Mouse (Mus musculus): ENCODE measurements at regions not wholly inside any gene's neighbourhood (a gene's known extent, or its start where the extent isn't known, plus 50 kb on each side); places are given as distances from the start of the nearest gene placed in this dataset.

DNA sequence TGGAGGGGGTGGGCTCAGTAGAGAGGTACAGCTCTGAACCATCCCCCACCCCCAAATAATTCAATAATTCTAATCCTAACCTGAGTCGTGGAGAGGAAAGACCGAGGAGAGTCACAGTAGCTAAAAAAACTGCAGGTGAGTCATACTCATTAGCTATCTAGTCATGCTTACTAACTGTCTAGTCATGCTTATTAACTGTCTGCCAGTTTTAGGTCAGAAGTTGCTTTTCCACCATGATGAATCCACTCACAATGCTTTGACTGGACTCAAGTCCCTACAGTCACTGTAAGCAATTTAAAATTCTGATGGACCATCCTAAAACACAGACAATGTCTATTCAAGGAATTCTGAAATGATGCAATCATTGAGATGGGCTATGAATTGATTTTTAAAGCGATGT, 110.9 kb upstream of the Ptbp2 start:
- TF ChIP-seq CTCF (IDR thresholded peaks at IDR 0.05; ENCODE audit: low read depth, low read length) (no peak), POLR2A (IDR thresholded peaks at IDR 0.05; ENCODE audit: extremely low read depth, insufficient read depth, low read length) (no peak)

All from liver, adult 2 months (tissue).